Mouse (Mus musculus): ENCODE measurements around the gene Aloxe3.

Gene Aloxe3

GRCm38 (mm10) chr11:69094697-69095429 lies 30.8 kb upstream of the Aloxe3 start, which contains the start of gene Per1:
Gene Per1 (plus strand): TSS chr11:69095217.
- peak; percentile 98 for DNase-seq (ENCODE audit: low read depth, low spot score)

DNA sequence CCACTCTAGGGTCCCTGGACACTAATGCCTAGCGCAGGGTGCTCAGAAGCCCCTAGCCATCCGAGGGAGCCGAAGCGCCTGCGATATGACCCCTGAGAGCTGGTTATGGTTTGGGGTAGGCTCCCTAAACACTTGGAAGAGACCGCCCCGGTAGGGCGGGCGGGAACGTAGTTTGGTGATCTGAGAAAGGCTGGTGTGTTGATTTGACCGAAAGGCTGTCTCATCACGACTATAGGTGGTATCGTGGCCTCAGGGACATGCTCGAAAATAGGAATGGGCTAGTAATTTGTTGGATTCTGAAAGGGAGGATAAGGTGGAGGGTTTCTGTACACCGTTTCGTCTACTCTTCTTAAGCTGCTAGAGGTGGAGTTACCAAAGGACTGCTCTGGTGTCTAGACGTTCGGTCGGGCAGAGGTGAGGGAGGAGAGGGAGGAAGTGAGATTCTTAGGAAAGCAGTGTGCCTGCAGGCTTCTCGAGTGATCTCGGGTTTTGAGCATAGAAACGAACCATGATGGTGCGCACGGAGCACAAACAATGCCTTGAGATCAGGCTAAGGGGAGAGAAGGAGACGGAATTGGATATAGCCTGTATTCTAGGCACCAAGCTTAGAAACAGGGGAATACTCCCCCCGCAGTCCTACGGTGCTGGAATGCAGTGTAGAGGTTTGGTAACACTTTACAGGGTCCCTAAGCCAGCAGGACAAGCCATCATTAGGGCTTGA lies 30.0 kb upstream of the Aloxe3 start:
- no peak for DNase-seq (ENCODE audit: low read depth, low spot score)

DNA sequence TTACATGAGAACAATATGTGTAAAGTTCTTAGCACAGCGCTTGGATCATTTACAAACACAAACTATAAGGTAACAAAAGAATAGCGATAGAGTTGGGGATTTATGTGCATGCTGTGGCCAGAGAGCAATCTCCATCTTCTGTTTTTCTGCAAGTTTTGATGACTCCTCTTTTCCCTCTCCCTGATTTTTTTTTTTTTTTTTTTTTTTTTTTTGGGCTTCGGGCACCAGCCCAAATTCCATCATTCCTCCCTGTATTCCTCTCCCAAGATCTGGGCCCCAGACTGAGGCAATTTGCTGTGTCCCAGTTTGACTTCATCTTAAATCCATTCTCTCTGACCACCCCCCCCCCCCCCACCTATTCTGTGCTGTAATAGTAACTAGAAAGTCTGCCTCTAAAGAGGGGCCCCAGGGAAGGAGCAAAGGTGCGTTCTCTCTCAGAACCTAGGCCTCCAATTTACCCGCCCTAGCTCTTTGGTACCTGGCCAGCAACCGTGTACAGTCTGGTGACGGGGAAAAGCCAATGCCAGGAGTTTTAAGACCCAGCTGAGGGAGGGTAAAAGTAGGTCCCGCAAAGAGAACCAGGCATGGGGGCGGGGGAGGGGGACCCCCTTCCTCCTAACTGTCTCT lies 29.2 kb upstream of the Aloxe3 start:
- DNase-seq (ENCODE audit: low read depth, low spot score), result no peak

GRCm38 (mm10) chr11:69096987-69097900 lies 28.5 kb upstream of the Aloxe3 start:
- DNase-seq (ENCODE audit: low read depth, low spot score), result no peak

DNA sequence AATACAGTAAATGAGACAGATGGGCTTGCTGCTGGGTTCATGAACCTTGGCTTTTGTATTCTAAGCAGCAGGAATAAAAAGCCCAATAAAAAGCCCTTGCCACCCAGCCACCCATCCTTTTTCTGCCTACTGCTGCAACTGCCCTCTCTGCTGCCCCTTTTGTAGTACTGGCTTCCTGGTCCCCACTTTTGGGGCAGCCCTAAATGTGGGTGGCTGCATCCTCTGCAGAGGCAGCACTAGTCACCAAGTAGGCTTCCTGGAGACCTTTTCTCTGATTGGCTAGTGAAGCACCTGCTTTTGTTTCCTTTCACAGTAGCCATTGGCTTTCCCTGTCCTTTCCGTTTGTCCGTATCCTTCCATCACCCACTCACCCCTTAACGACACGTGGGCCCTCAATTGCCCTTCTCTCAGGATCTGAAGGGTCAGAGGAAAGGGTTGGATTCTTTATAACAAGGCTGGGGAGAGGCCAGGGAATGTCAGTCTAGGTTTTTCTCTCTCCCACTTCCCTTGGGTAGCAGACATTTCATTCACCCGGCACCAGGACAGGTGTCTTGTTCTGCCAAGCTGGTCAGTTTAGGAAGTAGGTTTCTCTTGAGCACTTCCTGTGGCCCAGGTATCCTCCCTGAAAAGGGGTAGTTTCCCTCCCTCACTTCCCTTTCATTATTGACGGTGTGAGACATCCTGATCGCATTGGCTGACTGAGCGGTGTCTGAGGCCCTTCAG lies 27.5 kb upstream of the Aloxe3 start:
- DNase-seq (ENCODE audit: low read depth, low spot score), result no peak

GRCm38 (mm10) chr11:69098762-69099091 lies 27.0 kb upstream of the Aloxe3 start:
- peak; percentile 90 for DNase-seq (ENCODE audit: low read depth, low spot score)

DNA sequence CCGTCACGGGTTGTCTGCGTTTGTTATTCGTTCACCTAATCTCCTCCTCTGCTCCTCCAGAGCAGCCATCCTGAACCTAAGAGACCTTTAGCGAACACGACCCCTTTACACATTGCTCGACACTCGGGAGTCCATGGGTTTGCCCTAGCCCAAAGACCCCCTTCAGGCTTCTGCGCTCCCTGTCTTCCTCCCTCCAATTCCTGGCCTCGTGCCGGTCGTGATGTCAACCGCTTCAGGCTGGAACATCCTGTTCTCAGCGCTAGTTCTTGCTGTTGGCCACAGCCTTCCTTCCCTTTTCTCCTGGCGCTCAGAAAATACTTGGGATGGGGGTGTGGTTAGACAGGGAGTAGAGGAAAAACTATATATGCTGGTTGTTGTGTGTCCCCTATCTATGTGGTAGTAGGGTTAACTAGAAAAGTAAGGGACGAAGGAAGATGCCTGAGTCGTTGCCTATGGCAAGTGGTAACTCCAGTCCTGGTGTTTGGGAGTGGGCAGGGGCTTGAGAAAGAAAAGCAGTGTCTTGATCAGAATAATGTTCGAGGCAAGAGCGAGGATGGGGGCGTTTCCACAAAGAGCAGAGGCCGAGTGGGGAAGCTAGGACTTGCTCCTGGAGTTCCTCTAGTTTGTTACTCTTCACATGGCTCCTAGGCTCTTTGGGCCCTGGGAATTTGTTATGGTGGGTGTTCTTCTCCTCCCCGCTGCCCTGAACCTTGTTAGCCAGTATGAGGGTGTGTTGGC lies 26.4 kb upstream of the Aloxe3 start:
- DNase-seq (ENCODE audit: low read depth, low spot score), result no peak

DNA sequence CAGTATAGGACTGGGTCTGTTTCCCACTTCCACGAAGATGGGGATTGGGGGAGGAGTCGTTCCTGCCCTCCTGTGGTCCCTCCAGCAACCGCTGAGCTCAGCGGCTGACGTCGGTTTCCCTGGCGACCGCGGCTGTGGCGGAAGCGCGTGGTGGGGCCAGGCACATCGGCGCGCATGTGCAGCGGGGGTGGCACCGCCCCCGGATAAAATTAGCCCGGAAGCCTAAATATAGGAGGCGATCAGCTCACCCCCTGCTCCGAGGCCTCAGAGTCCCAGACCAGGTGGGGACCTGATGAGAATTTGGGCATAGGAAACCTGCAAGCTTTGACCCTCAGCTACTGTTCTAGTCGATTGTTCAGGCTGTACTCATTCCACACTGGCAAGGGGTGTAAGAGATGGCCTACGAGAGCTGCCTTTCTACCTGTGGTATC lies 25.8 kb upstream of the Aloxe3 start:
- no peak for DNase-seq (ENCODE audit: low read depth, low spot score)

- DNase-seq (ENCODE audit: low read depth, low spot score), result no peak
Observed at GRCm38 (mm10) chr11:69100639-69101360, 24.9 kb upstream of the Aloxe3 start.

DNA sequence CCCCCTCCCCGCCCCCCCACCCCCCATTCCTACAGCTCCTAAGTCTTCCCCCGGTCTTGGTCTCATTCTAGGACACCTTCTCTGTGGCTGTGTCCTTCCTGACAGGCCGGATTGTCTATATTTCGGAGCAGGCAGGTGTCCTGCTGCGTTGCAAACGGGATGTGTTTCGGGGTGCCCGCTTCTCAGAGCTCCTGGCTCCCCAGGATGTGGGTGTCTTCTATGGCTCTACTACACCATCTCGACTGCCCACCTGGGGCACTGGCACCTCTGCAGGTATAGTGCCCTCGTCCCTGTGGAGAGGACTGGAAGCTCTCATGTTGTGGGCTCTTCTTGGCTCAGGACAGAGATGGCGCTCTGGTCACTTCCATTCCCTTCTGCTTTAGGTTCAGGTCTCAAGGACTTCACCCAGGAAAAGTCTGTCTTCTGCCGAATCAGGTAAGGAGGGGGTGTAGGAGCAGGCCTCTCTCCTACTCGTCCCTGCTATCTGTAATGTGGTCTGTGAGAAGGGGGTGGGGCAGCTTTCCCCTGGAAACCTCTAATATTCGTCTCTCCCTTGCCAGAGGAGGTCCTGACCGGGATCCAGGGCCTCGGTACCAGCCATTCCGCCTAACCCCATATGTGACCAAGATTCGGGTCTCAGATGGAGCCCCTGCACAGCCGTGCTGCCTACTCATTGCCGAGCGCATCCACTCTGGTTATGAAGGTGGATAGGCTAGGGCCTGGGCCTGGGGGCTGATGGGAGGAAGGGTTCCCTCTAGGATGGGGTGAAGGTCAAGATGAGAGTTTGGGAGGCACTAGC lies 23.9 kb upstream of the Aloxe3 start:
- DNase-seq (ENCODE audit: low read depth, low spot score), result no peak

DNA sequence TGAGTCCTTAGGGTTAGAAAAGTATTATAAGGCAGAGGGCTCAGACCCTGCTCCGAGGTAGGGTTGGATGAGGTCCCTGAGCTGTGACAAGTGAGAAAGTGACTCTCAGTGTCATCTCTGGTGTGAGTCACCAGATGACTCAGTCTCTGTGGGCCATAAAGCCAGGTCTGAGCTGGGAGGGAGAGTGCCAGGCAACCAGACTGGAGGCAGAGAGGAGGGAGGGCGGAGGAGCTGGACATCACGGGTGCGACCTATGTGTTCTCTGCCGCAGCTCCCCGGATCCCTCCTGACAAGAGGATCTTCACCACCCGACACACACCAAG lies 23.3 kb upstream of the Aloxe3 start:
- DNase-seq (ENCODE audit: low read depth, low spot score), result no peak

GRCm38 (mm10) chr11:69103121-69103520 lies 22.6 kb upstream of the Aloxe3 start:
- DNase-seq (ENCODE audit: low read depth, low spot score), result no peak

GRCm38 (mm10) chr11:69103531-69104435 lies 21.9 kb upstream of the Aloxe3 start:
- DNase-seq (ENCODE audit: low read depth, low spot score), result no peak

DNA sequence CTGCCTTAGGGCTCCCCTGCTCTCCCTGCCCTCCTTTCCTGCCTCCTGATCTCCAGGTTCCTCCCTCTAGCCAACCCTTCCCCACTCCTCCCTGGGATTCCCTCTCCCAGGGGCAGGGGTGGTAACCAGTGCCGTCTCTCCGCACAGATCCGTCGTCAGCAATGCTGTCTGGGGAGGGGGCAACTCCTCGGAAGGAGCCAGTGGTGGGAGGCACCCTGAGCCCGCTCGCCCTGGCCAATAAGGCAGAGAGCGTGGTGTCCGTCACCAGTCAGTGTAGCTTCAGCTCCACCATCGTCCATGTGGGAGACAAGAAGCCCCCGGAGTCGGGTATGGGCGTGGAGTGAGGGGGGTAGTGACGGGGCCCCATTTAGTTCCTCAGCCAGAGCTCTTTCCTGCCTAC lies 21.2 kb upstream of the Aloxe3 start:
- no peak for DNase-seq (ENCODE audit: low read depth, low spot score)

- DNase-seq (ENCODE audit: low read depth, low spot score), result no peak
Observed at GRCm38 (mm10) chr11:69105227-69105626, 20.5 kb upstream of the Aloxe3 start.

DNA sequence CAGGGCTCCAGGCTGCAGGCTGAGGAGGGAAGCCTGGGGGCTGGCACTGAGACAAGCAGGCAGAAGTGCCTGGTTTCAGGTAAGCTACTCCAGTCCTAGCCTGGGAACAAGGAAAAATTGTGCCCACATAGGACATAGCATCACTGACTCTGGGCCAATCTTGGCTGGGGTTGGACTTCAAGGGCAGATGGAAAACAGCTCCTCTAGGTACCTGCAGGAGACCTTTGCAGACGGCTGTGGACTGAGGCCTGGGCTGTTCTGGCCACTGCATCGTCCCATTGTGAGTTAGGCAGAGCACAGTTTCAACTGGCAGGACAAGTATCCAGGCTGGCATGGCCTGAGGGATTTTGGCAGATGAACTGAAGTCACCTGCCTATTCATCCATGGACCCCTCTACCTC lies 19.9 kb upstream of the Aloxe3 start:
- no peak for DNase-seq (ENCODE audit: low read depth, low spot score)

GRCm38 (mm10) chr11:69106299-69106698 lies 19.4 kb upstream of the Aloxe3 start:
- no peak for DNase-seq (ENCODE audit: low read depth, low spot score)

- no peak for DNase-seq (ENCODE audit: low read depth, low spot score)
Observed at GRCm38 (mm10) chr11:69106842-69107241, 18.9 kb upstream of the Aloxe3 start.

Measured in retina, postnatal 7 days (tissue).